Mouse (Mus musculus): ENCODE data around the gene Zbtb16.

GRCm38 (mm10) chr9:48678426-48679358 is 157.3 kb downstream of the Zbtb16 start:
- no peak for TF ChIP-seq RAD21 (IDR thresholded peaks at IDR 0.05; ENCODE audit: low read depth, low read length)
- TF ChIP-seq MAFK (IDR thresholded peaks at IDR 0.05; ENCODE audit: insufficient replicate concordance, low read length): no peak
- no peak for TF ChIP-seq EP300 (IDR thresholded peaks at IDR 0.05; ENCODE audit: low read length)
- no peak for TF ChIP-seq CTCF (conservative IDR thresholded peaks at IDR 0.05 in 1 of 2, IDR thresholded peaks at IDR 0.05 in 1 of 2; ENCODE audit: low read depth in 2 of 2, low read length in 2 of 2)
- TF ChIP-seq SMC3 (IDR thresholded peaks at IDR 0.05; ENCODE audit: low read depth, low read length): no peak; the same call in 1 of the 2 replicates
- TF ChIP-seq POLR2A (IDR thresholded peaks at IDR 0.05; ENCODE audit: low read depth, low read length): no peak
- TF ChIP-seq ZNF384 (IDR thresholded peaks at IDR 0.05; ENCODE audit: low read depth, low read length): no peak
